Mouse (Mus musculus) heart, embryonic 13.5 days (tissue): ENCODE data around the gene Fli1. TPM values are rescaled to one million over a fixed set of nuclear protein-coding genes. Genes with fewer than 3 reads are reported as not detected.

Source experiments
- ATAC-seq: fragments of 200-750 bp; cut with Nextera tagmentation; 2 replicates; pipeline ENCODE4 v1.8.0; 2017; ENCODE audit warnings: moderate TSS enrichment; ENCODE audit not compliant: insufficient number of reproducible peaks, low FRiP score, low TSS enrichment; ENCODE audit errors: extremely low read depth
- H3K27ac ChIP-seq: fragments of 300-500 bp; sonication (generic); replicated peaks from 2 replicates; pipeline ENCODE4 v1.5.1; 2015; ENCODE audit warnings: moderate library complexity, mild to moderate bottlenecking, inconsistent platforms
- H3K27me3 ChIP-seq: fragments of 300-500 bp; sonication (generic); replicated peaks from 2 replicates; pipeline ENCODE4 v1.6.1; 2015; ENCODE audit warnings: mild to moderate bottlenecking, inconsistent platforms
- H3K36me3 ChIP-seq: fragments of 300-500 bp; sonication (generic); 2 replicates; pipeline ENCODE4 v1.6.1; 2015; ENCODE audit warnings: mild to moderate bottlenecking, inconsistent platforms
- H3K4me1 ChIP-seq: fragments of 300-500 bp; sonication (generic); 2 replicates; pipeline ENCODE4 v1.6.1; 2015; ENCODE audit warnings: inconsistent platforms
- H3K4me2 ChIP-seq: fragments of 300-500 bp; sonication (generic); 2 replicates; pipeline ENCODE4 v1.6.1; 2015; ENCODE audit warnings: inconsistent platforms, mild to moderate bottlenecking, moderate library complexity
- H3K4me3 ChIP-seq: fragments of 300-500 bp; sonication (generic); 2 replicates; pipeline ENCODE4 v1.5.1; 2015; ENCODE audit warnings: moderate library complexity, mild to moderate bottlenecking, inconsistent platforms
- H3K9ac ChIP-seq: fragments of 300-500 bp; sonication (generic); 2 replicates; pipeline ENCODE4 v1.6.1; 2015; ENCODE audit warnings: inconsistent platforms, mild to moderate bottlenecking, moderate library complexity
- H3K9me3 ChIP-seq: fragments of 300-500 bp; sonication (generic); 2 replicates; pipeline ENCODE4 v1.6.1; 2016; ENCODE audit warnings: inconsistent platforms
- WGBS: fragments of 180-500 bp; shearing (Covaris S2); methylation state at CpG from one replicate; pipeline ENCODE4 v1.1.7; 2015; ENCODE audit warnings: mixed read lengths; 5-methylcytosine and 5-hydroxymethylcytosine counted together
- polyA plus RNA-seq: library from polyadenylated mRNA; unstranded; fragments of >200 nt; fragmentation: Nextera tagmentation; extraction: Ambion mirVana; gene quantifications from 2 replicates; pipeline ENCODE4 v1.2.1, GENCODE M21; 2015

The Fli1 gene
- polyA plus RNA-seq, 1 experiment from 2014 or later = 18.3 TPM

DNA sequence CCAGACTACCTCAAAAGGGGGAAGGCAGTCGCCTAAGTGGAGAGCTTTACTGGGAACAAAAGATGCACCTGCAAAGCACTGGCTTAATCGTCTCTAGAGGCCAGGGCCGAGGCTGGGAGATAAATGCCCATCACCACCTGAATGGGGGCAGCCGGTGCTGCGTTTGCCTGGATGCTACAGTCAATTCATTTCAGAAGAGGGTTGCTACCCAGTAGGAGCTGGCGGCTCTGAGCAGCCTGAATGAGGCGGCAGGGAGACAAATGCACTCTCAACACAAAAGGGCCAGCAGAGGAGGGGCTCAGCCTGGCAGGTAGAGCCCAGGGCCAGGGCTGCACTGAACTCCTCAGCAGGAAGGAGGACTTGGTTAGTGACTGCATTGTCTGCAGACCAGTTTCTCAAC is 92.5 kb downstream of the Fli1 start:
- no peak overlapping the region for H3K4me2 ChIP-seq
- 31% methylated on average over 7 of the region's 7 CpGs for WGBS
- H3K36me3 ChIP-seq = peaks cover 29% of the 10 kb centered on the region
- H3K4me3 ChIP-seq = no peak overlapping the region
- no peaks in the 10 kb centered on the region for H3K9me3 ChIP-seq
- H3K9ac ChIP-seq = no peak overlapping the region
- no peaks in the 10 kb centered on the region; the same call in 1 of the 2 replicates for H3K4me1 ChIP-seq
- H3K27me3 ChIP-seq = no peaks in the 10 kb centered on the region
- ATAC-seq = no peak
- H3K27ac ChIP-seq = no peak overlapping the region

DNA sequence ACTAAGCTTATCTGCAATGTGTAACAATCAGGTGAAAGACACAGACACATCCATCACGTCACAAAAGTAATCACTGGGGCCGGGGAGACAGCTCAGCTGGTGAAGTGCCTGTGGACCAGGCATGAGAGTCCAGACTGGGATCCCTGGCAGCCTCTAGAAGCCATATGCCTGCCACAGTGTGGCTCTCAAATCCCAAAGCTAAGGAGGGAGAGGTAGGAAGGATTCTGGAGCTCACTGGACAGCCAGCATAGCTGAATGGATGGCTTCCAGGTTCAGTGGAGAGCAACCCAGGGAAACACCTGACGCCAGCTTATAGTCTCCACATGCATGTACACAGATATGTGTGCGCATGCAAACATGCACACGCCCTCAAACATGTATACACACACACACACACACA is 93.9 kb downstream of the Fli1 start:
- no peak overlapping the region for H3K4me2 ChIP-seq
- no peak overlapping the region for H3K9ac ChIP-seq
- H3K36me3 ChIP-seq = peaks cover 27% of the 10 kb centered on the region
- no peaks in the 10 kb centered on the region for H3K27me3 ChIP-seq
- no peaks in the 10 kb centered on the region for H3K9me3 ChIP-seq
- WGBS = 70% methylated on average over 5 of the region's 5 CpGs
- H3K4me3 ChIP-seq = no peak overlapping the region
- H3K27ac ChIP-seq = no peak overlapping the region
- ATAC-seq = no peak
- H3K4me1 ChIP-seq = peaks cover 8% of the 10 kb centered on the region

DNA sequence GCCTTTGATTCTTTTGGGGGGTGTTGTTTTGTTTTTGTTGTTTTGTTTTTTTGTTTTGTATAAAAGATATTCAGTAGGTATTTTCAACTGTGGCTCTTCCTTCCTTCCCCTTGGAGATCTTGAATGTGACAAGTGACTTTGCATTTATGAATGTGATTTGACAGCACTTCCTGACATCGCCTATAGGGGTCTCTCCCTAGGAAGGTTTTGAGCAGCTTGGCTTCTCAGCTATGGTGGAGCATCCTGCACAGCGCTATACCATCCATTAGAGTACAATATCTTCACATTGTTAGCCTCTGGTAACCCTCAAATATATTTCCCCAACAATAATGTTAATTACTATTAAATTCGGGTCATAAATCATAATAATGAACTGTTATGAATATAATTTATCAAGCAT is 96.9 kb downstream of the Fli1 start:
- no peak for ATAC-seq
- 46% methylated on average over 3 of the region's 3 CpGs for WGBS
- no peak overlapping the region for H3K4me2 ChIP-seq

DNA sequence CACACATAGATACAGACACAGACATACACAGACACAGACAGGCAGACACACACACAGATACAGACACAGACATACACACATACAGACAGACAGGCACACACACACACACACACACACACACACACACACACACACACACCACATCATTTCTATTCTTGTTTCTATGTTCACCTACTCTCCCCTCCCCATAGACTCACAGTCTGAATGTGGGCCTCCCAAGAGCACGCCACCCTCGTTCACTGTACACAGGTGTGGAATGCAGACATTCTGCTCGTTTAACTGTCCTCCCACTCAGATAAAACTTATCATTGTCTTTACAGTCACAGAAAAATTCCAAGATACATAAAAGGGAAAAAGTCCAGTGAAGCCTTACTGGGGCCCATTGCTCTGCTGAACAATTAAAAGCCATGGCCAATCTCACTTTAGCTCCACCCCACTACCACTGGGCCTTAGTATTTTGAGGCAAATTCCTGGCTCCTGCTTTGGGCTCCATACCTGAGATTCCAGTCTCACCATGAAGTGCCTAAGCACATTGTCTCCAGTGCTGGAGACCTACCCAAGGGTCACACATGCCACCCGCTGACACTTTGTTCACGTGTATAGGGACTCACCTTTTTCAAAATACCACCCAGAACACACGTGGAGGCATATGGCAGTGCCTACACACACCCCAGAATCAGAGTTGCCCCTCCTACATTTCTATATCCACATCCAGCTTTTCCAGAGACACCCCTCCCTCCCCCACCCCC is 98.0 kb downstream of the Fli1 start:
- WGBS = 54% methylated on average over 6 of the region's 6 CpGs
- Histone ChIP-seq H3K36me3 (peaks cover 27% of the 10 kb centered on the region), H3K4me1 (peaks cover 12% of the 10 kb centered on the region), H3K9me3 (no peaks in the 10 kb centered on the region), H3K4me2 (no peak overlapping the region), H3K4me3 (no peak overlapping the region), H3K27me3 (no peaks in the 10 kb centered on the region), H3K27ac (peak overlapping the region; percentile 72), H3K9ac (0 out of 2 replicates have a peak overlapping the region, but pooled peaks have one; percentile 19)
- ATAC-seq = no peak

More for the DNA sequence above, 96.9 kb downstream of the Fli1 start:
- H3K4me3 ChIP-seq = no peak overlapping the region
- no peaks in the 10 kb centered on the region for H3K9me3 ChIP-seq
- no peak overlapping the region for H3K27ac ChIP-seq
- no peak overlapping the region for H3K9ac ChIP-seq
- peaks cover 12% of the 10 kb centered on the region for H3K4me1 ChIP-seq
- peaks cover 27% of the 10 kb centered on the region for H3K36me3 ChIP-seq
- H3K27me3 ChIP-seq = no peaks in the 10 kb centered on the region

DNA sequence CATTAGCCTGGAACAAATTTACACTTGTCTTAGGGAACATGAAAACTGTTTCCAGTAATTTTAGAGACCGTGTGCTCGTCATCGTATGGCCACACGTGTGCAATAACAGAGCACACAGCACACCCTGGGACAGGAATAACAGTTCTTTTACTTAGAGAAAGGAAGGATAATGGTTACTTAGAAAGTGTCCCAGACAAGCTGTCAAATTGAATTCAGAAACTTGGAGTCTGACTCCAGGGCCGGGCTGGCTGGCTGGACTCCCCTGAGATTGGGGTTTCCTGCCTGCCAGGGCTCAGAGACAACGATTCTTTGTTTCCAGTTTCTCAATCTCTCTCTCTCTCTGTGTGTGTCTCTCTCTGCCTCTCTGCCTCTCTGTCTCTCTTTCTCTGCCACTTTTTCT is 98.8 kb downstream of the Fli1 start:
- Histone ChIP-seq H3K9me3 (no peaks in the 10 kb centered on the region), H3K4me3 (no peak overlapping the region), H3K4me1 (peaks cover 12% of the 10 kb centered on the region), H3K4me2 (no peak overlapping the region), H3K27me3 (no peaks in the 10 kb centered on the region), H3K36me3 (peaks cover 27% of the 10 kb centered on the region), H3K9ac (no peak overlapping the region), H3K27ac (peak overlapping the region; percentile 75)
- no peak for ATAC-seq
- 49% methylated on average over 6 of the region's 6 CpGs for WGBS

DNA sequence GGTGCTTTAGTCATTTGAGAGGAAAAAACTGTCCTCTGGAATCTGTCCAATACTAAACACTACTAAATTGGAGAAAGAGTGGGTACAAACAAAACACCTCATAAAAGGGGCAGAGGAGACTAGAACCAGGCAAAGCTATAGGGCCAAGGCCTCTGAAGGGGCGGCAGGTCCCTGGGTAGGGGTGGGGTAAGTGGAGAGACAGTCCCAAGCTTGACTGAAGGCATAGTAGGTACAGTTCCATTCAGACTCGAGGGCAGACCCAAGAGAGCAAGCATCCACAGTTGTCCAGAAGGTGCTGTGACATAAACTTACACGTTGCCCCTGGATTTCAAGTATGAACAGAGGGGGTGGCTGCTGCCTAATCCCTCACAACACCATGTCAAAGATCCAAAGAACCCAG is 99.5 kb downstream of the Fli1 start:
- 72% methylated on average over 3 of the region's 3 CpGs for WGBS
- Histone ChIP-seq H3K4me2 (no peak overlapping the region), H3K27me3 (no peaks in the 10 kb centered on the region), H3K9me3 (no peaks in the 10 kb centered on the region), H3K27ac (peak overlapping the region; percentile 75), H3K9ac (no peak overlapping the region), H3K36me3 (peaks cover 24% of the 10 kb centered on the region), H3K4me1 (peaks cover 12% of the 10 kb centered on the region), H3K4me3 (no peak overlapping the region)
- ATAC-seq = no peak

DNA sequence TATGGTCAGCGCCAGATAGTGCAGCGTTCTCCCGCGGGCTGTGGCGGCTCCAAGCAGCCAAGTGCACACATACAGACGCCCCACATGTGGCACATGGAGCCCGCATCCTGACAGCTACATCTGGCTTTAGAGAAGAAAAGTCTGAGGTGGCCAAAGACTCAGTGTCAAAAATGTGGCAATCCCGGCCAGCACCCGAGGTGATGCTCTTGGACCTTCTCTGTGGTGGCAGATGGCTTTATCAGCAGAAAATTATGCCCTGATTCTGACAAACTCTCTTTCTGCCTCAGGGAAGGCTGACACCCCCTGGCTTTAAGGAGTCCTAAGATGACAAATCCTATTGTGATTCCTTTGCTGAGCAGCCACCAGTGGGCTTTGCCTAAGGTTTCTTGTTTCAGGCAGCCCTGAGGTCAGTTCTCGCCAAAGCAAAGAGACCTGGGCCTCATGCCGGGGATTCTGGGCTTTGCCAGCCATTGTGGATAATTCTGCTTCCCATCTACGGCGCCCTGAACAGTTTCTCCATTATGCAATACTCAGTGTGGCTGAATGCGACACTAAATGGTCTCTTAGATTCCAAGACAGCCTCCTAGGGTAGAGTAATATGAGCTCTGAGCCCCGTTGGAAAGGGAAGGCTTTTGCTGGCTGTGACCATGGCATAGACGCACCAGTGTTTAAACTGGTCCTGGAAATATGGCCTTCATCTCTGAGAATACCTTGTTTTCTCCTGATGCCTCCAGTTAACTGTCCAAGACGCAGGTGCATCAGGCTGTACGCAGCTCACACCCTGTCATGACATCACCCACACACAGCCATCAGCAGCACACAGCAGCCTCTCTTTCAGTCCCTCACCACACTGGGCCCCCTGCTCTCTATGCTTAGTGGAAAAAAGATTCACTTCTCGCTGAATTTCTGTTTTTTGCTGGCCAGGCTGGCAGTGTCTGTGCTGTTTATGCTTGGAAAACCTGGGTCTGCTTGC is 108.1 kb downstream of the Fli1 start:
- Histone ChIP-seq H3K36me3 (peaks cover 11% of the 10 kb centered on the region), H3K9ac (no peak overlapping the region), H3K27ac (0 out of 2 replicates have a peak overlapping the region, but pooled peaks have one; percentile 42), H3K4me3 (no peak overlapping the region), H3K4me2 (no peak overlapping the region), H3K27me3 (no peaks in the 10 kb centered on the region), H3K9me3 (no peaks in the 10 kb centered on the region), H3K4me1 (0 out of 2 replicates have a peak, but pooled peaks cover 4% of the 10 kb centered on the region)
- no peak for ATAC-seq
- WGBS = 67% methylated on average over 19 of the region's 19 CpGs

DNA sequence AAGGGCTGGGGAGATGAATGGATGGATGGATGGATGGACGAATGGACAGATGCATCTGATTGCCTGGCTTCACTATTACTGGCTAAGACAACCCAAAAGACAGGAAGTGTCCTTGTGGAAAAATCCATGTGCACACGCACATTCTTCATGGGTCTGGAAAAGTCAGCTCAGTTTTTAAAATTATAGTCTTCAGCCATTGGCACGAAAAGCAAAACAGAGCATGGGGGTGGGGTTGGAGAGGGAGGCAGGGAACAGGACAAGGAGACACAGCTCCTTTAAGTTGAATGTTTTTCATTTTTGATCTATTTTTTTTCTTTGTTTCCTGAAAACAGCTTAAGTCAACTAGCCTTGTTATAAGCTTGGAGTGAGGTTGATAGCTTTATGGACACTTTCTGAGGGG is 111.6 kb downstream of the Fli1 start:
- no peak for ATAC-seq
- Histone ChIP-seq H3K36me3 (peaks cover 35% of the 10 kb centered on the region), H3K4me3 (no peak overlapping the region), H3K4me1 (0 out of 2 replicates have a peak, but pooled peaks cover 4% of the 10 kb centered on the region), H3K9ac (no peak overlapping the region), H3K4me2 (no peak overlapping the region), H3K27me3 (no peaks in the 10 kb centered on the region), H3K9me3 (no peaks in the 10 kb centered on the region), H3K27ac (no peak overlapping the region)
- 74% methylated on average over 3 of the region's 3 CpGs for WGBS

DNA sequence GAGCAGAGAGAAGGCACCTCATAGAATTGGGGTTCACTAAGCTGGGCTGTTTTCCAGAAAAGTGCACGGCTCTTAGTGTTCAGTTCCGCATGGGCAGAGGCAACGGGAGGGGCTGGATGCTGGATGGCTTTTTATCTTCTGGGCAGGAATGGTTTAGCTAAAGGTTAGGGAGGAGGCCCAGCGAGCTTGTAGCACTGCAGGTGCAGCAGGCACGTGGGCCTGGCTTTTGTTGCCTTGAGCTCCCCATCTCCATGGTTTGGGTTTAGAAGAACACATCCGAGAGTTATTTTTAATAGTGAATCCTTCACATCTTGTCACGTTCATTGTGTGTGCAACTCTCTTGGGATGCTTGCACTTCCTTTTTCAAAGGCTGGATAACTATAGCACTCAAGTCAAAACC is 117.3 kb downstream of the Fli1 start:
- no peak for ATAC-seq
- H3K27me3 ChIP-seq = no peaks in the 10 kb centered on the region
- H3K27ac ChIP-seq = no peak overlapping the region
- no peaks in the 10 kb centered on the region for H3K9me3 ChIP-seq
- no peak overlapping the region for H3K9ac ChIP-seq
- H3K4me2 ChIP-seq = no peak overlapping the region
- H3K4me1 ChIP-seq = no peaks in the 10 kb centered on the region
- peaks cover 60% of the 10 kb centered on the region for H3K36me3 ChIP-seq
- H3K4me3 ChIP-seq = no peak overlapping the region
- 76% methylated on average over 7 of the region's 7 CpGs for WGBS

DNA sequence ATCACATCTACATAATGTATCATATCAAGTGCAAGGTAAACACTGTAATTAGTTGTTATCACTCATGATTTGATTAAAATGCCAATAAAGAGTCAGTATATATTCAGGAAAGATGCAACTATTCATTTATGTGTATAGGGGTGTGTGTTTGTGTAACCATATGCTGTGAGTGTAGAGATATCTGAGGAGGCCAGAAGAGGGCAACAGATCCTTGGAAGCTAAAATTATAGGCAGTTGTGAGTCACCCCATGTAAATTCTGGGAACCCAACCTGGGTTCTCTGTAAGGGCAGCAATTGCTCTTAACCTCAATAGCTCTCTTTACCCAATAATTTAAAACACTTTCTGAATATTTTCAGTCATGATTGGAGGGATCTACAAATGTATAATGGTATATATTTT is 122.0 kb downstream of the Fli1 start:
- Histone ChIP-seq H3K27ac (no peak overlapping the region), H3K4me1 (peaks cover 9% of the 10 kb centered on the region), H3K9ac (no peak overlapping the region), H3K4me2 (no peak overlapping the region), H3K27me3 (no peaks in the 10 kb centered on the region), H3K9me3 (no peaks in the 10 kb centered on the region), H3K36me3 (peaks cover 32% of the 10 kb centered on the region), H3K4me3 (no peak overlapping the region)
- no peak for ATAC-seq

DNA sequence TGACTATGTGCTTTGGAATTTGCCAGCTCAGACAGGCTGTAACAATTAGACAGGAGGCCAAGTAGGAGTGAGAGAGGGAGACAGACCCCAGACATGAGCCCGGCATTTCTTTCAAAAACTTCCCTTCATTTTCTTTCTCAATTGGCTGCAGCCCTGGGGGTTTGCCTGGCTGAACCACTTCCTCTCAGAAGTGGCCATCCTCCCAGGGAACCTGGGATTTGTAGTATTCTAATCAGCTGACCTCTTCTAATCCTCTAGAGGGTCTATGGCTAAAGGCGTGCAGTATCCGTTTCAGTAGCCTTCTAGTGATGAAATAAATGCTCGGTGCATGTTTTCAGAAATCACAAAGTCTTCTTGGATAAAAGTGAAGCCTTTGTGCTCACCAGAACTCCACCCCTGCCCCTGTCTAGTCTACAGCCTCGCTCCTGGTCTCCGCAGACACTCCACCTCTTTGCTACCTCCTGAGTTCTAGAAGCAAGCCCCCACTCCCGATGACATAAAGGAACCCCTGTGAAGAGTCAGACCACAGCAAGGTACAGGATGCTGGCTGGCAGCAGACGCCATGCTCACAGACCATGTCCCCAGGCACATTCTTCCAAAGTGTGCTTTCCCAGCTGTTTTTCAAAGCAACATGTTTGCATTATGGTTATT is 125.1 kb downstream of the Fli1 start:
- peak overlapping the region; percentile 34 for H3K4me2 ChIP-seq
- ATAC-seq = no peak
- H3K36me3 ChIP-seq = peaks cover 10% of the 10 kb centered on the region
- H3K27me3 ChIP-seq = no peaks in the 10 kb centered on the region
- H3K9ac ChIP-seq = no peak overlapping the region
- H3K4me1 ChIP-seq = peaks cover 22% of the 10 kb centered on the region
- H3K9me3 ChIP-seq = no peaks in the 10 kb centered on the region
- H3K27ac ChIP-seq = 0 out of 2 replicates have a peak overlapping the region, but pooled peaks have one; percentile 32
- no peak overlapping the region for H3K4me3 ChIP-seq
- WGBS = 48% methylated on average over 8 of the region's 8 CpGs
